Mouse (Mus musculus): ENCODE data around the gene Ndufb6.
A peak's percentile ranks its signal among the peaks of the same experiment; 100 is the strongest.

DNA sequence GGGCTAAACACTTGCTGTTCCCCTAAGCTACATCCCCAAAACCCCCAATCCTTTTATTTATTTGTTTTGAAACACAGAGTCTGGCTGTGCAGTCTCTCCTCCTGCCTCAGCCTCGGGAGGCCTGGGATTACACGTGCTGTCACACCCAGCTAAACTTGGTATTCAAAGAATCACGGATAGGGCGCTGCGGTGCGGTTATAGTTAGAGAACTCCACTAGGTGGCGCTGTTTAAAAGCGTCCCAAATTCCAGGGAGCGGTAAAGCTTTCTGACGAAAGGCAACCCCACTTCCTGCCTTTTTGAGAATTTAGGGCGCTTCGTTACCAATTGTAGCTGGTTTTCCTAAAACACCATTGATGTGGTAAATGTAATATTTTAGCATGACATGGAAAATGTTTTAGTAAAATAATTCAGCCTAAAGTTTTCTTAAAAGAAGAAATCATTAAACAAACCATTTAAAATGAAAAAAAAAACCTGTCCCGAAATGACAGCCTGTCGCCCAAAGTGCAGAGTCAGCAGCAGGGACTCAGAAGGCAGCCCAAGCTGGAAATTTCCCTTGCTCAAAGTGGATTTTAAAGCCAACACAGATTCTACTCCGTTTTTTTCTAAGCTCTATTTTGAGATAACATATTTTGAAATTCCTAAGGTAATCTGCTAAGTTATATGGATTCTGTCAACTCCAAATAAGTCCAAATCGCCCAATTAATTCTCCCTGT lies 22.0 kb upstream of the Ndufb6 start:
- TF ChIP-seq POLR2AphosphoS2 (IDR thresholded peaks at IDR 0.05; ENCODE audit: low read depth, low read length): no peak
- peak; percentile 55; the same call in 1 of the 2 replicates for TF ChIP-seq MEF2A (IDR thresholded peaks at IDR 0.05; ENCODE audit: borderline replicate concordance, low read depth, low read length)
- peak; percentile 84 for TF ChIP-seq RAD21 (IDR thresholded peaks at IDR 0.05; ENCODE audit: low read depth, low read length)
- 0 out of 2 replicates have a peak, but pooled peaks have one; percentile 12 for TF ChIP-seq NRF1 (IDR thresholded peaks at IDR 0.05; ENCODE audit: low read depth, low read length)
- TF ChIP-seq CTCF (conservative IDR thresholded peaks at IDR 0.05 in 1 of 2, IDR thresholded peaks at IDR 0.05 in 1 of 2; ENCODE audit: low read depth in 2 of 2, low read length in 2 of 2): peak; percentile 77 to 86
- no peak for TF ChIP-seq CHD1 (IDR thresholded peaks at IDR 0.05; ENCODE audit: low read depth, low read length)
- TF ChIP-seq MAX (IDR thresholded peaks at IDR 0.05; ENCODE audit: low read length): peak; percentile 86
- no peak for TF ChIP-seq POLR2A (IDR thresholded peaks at IDR 0.05; ENCODE audit: low read depth, low read length)
- peak; percentile 59; the same call in 1 of the 2 replicates for TF ChIP-seq MAFK (IDR thresholded peaks at IDR 0.05; ENCODE audit: insufficient replicate concordance, low read length)
- 0 out of 2 replicates have a peak, but pooled peaks have one; percentile 16 for TF ChIP-seq EP300 (IDR thresholded peaks at IDR 0.05; ENCODE audit: low read length)
- no peak for TF ChIP-seq USF2 (conservative IDR thresholded peaks at IDR 0.05; ENCODE audit: low read depth, low read length)

Data from CH12.LX (cell line).